Mouse (Mus musculus) CD8-positive naive resting alpha-beta T cell, adult 2 months (primary cell): Measurements from ENCODE around the gene Eci2.
"Not testable (repeated sequence)": the region's sequence is repeated elsewhere in the genome, so short reads cannot be mapped to it uniquely, and the experiment has no call there.

Source experiments
- DNase-seq, 2 experiments: peaks; one replicate each; pipeline ENCODE4 v3.0.0; 2022; ENCODE audit warnings: low read depth in 2 of 2, low spot score in 2 of 2

The Eci2 gene

DNA sequence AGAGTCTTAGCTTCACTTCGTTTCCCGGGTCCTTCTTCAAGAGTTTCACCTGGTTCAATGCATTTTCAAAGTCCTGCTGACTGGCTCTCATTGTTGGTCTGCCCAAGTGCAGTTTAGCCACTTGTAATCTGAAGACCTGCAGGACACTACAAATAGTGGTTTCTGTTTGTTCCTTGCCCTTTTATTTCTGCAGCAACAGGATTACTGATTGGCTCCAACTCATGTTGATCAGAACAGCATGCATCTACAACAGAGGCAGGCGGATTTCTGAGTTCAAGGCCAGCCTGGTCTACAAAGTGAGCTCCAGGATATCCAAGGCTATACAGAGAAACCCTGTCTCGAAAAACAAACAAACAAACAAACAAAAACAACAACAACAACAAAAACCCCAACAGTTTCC is 33.8 kb downstream of the Eci2 start:
- DNase-seq: no peak

DNA sequence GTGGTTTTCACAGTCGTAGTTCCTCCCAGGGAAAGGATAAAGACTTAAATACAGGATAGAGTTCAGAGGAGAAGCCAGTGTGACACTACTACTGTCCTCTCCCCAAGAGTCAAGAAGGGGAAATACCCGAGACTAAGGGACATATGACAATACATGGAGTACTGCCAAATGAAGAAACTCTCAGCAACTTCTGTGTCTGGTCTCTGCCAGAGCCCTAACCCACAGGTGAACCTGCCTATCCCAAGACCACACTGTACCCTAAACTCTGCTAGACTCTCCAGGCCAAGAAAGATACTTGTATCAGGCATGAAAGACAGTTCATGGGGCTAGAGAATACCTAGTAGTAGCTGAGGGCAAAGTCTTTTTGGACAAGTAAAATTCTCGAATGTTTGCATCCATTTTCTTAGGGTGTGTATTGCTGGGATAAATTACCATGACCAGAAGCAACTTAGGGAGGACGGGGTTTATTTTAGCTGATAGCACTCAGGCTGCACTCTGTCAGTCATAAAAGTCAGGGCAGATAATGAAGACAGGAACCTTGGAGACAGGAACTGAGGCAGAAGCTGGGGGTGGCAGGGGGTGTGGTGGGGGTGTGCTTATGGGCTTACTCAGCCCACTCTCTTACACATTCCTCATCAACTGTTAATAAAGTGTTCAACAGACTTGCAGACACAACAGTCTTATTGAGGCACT is 35.2 kb downstream of the Eci2 start:
- DNase-seq: no peak

DNA sequence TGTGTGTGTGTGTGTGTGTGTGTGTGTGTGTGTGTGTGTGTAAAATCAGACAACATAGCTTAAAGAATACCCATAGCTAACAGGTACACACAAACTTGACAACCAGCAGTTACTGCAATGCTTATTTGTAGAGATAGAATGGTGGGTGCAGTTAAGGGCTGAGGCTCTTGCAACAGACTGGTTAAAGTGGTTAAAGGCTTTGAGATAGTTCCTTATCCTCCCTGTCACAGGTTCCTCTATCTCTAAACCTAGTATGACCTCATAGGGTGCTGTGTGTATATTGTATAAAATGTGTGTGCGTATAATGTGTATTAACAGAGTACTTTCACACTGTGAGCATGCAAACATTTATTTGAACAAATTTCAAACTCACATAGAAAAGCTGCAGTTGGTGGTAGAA is 43.4 kb downstream of the Eci2 start:
- not testable (repeated sequence) for DNase-seq

DNA sequence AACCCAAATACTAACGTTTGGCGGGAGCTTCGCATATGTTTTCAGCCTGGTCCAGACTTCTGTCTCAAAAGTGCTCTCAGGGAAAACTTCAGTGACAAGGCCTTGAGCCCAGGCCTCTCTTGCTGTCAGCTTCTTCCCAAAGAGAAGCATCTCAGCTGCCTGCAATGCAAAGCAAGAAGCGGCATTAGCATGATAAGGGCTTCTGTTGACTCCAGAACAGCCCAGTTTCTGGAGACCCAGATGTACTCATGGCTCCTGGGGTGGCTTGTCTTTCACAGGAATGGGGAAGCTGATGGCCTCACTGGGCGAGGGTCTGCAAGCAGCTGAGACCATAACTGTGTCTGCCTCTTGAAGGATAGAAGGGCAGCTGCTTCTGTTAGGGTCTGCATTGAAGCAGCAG is 48.3 kb downstream of the Eci2 start:
- not testable (repeated sequence) for DNase-seq

DNA sequence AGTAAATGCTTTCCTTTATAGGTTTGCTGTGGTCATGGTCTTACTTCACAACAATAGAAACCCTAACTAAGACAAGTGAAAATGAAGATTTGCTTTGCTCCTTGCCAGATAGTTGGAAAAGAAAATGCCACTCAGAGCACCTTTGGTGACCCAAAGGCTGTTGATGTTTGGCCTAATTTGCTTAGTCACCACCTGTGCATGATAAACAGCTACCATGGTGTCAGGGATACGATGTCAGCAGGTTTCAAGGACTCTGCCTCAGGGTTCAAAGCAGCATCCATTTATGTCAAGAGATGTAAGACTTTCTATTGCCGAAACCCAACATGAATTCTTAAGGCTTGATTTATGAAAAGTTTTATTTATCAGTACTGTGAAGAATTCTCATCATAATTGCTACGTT is 49.5 kb downstream of the Eci2 start:
- DNase-seq: no peak

DNA sequence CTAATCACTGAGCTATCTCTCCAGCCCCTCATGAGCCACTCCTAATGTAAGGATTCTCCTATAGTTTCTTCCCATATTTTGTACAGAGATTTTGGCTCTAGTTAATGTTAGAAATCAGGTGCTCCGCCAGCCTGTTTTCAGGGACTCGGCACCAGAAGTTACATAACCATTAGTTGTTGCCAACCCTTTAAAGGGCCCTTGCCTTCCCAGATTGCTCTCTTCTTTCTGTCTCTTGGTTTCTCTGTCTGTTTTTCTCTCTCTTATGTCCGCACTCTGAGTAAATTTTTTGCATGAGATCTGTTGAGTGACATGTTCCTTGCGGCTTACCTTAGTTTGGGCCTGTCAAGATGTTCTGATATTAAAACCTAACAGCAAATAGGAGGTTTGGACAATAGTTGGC is 50.8 kb downstream of the Eci2 start:
- DNase-seq: no peak

DNA sequence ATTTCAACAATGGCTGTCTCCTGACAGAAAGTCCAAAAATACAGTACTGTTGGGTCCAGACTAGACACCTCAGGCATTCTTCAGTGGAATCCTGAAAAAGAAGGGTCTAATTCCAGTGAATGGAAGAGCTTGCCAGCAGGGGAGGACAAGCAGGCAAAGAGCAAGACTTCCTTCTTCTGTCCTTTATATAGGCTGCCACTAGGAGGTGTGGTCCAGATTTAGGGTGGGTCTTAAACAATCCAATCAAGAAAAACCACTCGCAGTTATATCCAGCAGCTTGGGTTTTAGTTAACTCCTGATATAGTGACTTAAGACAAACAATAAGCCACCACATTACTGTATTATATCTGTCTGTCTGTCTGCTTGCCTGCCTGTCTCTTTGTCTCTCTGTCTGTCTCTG is 53.1 kb downstream of the Eci2 start:
- DNase-seq: no peak

DNA sequence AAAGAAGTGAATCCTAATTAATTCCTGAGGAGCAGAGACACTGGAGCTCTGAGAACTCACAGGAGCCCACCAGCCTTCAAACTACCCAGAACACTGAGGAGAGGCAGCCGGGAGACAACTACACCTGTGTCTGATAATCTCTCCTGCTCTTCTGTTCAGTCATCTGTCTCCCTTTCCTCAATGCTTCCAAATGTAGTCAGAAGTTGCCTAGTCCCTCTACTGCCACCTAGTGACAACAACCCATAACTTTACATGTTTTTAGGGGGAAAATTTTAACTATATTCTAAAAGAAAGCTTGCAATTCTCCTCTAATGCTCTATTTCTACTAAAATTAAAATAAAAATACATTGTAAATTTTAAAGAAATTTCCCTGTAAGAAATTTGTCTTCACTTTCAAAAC is 53.7 kb downstream of the Eci2 start:
- peak in 1 of 2 experiments; percentile 22 for DNase-seq

DNA sequence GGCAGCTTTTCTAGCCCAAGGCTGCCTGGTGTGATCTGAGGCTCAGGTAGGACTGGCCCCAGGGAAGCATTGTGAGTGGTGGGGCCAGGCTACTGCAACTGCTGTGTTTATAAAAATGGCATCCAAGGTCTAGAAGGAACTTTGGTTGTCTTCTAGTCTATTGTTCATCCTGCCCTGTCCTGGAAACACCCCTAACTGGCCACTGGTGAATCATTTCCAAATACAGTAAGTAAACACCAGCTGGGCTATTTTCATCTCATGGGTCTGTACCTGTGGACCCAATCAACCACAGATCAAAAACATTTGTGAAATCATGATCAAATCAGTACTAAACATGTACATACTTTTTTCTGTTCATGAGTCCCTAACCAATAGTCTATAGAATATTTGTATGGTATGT is 54.4 kb downstream of the Eci2 start:
- DNase-seq: not testable (repeated sequence)

DNA sequence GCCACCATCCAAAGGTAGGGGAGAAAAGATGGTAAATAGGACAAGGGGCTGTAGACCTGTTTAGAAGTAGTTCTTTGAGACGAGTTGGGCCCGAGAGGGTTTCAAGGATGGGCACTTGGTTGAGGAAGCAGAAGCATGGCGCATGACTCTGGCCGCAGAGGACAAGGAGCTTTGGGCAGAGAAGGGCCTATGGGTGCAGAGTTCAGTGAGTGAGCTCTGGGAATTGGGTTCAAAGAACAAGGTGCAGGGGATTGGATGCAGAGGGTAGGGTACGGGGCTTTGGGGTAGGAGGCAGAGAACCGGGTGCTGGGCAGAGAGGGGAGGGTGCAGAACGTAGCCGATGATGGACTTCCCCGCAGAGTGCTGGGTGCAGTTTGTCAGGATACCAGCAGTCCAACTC is 61.2 kb downstream of the Eci2 start:
- not testable (repeated sequence) for DNase-seq

DNA sequence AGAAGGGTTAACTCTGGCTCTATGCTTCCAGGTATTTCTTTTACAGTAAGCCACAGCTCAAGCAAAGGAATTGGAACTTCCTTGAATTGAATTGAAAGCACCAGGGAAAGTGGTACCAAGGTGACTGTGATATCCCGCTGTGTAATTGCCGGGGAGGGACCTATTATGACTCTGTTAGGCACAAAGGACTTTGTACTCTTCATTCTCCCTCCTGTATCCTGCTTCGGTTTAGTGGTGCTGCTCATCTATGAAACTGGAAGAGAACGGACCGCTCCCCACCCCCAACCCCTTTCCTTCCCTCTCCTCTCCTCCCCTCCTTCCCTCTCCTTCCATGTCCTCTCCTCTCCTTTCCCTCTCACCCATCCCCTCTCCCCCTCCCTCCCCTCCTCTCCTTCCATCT is 62.0 kb downstream of the Eci2 start:
- DNase-seq: no peak

DNA sequence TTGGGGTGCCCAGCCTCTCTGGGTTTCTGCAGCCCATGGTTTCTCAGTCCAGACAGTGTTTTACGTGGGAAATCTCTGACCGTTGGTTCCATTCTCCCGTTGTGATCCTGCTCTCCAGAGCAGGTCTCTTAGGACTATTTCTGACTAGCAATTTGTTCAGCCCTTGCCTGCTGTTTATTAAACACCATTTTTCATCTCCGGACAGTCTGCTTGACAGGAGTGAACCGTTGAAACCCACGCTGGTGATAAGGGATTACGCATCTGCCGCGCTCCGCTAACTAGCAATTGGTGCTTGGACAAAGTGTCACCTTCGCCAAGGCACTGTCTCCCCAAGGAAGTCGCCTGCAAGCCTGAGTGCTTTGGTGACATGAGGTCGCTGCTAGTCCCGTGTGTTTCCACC is 62.5 kb downstream of the Eci2 start:
- DNase-seq: no peak

DNA sequence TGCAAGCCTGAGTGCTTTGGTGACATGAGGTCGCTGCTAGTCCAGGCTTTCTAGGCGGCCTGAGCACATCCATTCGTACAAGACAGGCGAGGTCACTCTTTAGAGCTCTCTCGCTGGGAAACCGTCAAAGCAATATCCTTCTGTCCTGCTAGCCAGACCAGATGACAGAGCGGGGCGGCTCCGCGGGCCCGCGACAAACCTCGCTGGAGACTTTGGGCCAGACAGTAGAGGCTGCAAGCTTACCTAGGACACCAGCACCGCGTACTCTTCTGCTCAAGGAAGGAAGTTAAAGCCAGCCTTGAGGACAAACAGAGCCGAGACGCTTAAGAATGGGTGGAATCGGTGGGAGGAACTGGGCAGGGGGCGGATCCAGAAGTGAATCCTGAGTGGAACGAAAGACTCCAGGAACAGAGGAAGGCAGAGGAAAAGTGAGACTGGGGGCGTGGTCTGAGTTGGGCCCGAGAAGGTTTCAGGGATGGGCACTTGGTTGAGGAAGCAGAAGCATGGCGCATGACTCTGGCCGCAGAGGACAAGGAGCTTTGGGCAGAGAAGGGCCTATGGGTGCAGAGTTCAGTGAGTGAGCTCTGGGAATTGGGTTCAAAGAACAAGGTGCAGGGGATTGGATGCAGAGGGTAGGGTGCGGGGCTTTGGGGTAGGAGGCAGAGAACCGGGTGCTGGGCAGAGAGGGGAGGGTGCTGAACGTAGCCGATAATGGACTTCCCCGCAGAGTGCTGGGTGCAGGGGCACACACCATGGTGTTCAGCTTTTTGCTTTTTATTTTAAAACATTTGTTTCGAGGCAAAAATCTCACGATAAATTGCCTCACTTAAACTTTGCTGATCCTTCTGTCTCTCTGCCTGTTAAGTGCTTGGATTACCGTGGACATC is 63.1 kb downstream of the Eci2 start, which contains the start of gene Eci3:
Gene Eci3, minus strand, starts transcription at position 300 of the 887 bp plus-strand sequence.
- DNase-seq: no peak

DNA sequence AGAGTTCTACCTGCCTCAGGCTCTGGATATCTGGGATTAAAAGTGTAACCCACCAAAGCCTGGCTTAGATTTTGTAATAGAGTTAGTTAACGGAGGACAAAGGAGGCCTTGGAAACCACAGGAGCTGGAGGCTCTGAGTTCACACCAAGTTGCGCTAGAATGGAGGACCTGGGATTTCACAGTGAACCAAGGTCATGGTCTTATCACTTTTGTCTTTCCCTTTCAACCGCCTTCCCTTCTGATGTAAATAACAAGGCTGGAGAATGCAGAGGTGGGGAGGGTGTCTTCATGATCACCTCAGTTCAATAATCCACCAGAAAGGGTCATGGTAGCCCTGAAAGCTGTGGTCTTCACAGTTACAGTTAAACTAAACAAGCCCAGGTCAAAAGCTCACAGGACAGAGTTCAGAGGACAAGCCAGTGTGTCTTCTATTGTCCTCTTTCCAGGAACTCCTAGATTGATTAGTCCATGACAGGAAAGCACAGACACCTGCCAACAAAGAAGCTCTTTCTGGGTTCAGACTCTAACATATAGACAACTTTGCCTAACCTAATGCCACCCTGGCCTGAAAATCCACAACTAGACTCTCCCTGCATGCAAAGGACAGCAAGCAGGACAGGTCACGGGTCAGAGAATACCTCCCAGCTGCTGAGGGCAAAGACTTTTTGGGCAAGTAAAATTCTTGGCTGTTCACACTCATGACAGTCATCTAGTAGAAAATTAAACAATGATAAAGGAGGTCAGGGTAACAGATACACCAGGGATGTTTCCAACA is 65.7 kb downstream of the Eci2 start:
- no peak for DNase-seq

DNA sequence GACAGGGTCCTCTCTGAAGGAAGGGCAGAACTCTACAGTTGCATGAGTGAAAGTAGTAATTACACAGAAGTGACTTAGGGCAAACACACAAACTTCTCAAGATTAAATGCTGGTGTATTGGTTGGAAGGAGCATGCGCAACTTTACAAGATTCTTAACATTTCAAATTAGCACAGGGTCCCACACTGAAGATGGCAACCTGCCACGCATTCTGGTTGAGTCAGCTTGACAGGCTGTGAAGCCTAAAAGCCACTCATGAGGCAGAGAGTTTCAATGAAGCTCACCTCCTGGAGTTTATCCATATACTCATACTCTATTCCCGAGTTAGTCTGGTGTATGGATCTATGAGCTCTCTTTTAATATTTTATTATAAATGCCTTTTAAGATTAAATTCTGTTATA is 68.7 kb downstream of the Eci2 start:
- not testable (repeated sequence) for DNase-seq

DNA sequence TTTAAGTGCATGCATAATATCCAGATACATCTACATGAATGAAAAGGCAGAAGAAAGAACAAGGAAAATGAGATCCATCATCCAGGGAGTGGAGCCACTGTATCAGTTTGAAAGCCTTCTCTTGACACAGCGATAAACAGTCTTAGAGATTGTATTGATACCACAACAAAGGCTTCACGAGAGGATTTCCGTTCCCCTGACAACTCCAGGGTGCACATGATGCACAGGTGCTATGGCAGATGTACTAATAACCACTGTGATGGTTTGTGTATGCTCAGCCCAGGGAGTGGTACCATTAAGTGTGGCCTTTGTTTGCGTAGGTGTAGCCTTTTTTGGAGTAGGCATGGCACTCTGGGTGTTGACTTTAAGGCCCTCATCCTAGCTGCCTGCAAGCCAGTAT is 70.0 kb downstream of the Eci2 start:
- DNase-seq: peak in 1 of 2 experiments; percentile 15

DNA sequence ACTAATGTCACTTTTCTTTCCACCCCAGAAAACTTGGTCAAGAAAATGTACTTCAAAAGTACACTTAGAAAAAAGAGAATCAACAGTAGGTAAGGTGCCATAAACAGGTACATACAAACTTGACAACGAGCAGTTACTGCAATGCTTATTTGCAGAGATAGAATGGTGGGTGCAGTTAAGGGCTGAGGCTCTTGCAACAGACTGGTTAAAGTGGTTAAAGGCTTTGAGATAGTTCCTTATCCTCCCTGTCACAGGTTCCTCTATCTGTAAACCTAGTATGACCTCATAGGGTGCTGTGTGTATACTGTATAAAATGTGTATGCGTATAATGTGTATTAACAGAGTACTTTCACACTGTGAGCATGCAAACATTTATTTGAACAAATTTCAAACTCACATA is 75.5 kb downstream of the Eci2 start:
- not testable (repeated sequence) for DNase-seq

DNA sequence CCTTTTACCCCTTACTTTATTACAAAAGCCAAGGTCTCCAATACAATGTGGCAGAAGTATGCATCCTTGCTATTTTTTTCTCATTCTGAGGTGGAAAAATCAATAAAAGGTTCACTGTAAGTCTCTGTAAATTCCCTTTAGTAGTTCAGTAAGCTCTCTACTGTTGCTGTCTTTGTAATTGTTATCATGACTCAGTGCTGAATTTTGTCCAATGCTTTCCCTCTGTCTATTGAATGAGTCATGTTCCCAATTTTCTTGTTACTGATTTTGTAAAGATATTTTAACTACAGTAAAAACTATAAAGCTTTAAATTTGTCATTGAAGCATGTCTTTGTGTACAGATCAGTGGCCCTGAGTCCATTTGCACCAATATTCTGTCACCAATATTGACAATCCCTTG is 84.5 kb downstream of the Eci2 start:
- DNase-seq: no peak

DNA sequence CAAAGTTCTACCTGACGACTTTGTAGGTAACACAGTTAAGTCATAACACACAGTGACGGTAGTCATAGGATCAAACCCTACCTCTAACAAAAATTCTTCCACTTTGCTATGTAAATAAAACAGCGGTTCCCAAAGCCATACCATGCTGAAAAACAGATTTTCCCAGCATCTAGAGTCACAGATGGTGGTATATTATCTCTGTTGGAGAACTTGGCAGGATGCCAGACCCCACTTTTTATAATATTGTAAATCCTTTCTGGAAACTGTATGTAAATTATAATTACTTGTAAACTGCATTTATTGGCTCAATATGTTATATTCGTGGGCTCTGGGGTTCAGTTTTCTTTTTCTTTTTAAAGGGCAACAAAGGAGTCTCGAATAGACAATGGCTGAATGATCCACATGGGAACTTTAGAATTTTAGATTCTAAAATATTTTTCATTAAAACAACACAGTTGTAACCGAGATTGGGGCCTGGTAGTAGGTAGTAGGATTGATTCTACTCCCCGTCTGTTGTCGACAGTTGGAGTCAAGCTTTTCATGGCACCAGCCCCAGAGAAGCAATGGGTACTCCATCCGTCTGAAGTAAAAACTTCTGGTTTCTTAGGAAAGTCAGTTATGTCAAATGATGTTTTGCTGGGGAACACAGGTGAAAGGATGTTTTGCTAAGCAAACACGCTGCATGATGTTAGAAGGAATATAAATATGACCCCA is 91.8 kb downstream of the Eci2 start:
- no peak for DNase-seq
